Mouse (Mus musculus) retina, postnatal 7 days (tissue): Measurements from ENCODE around the gene Adap2.
"Not testable (repeated sequence)": the region's sequence is repeated elsewhere in the genome, so short reads cannot be mapped to it uniquely, and the experiment has no call there.

Experiments
- DNase-seq: peaks from one replicate; pipeline ENCODE4 v3.0.0-alpha.2; 2012; ENCODE audit warnings: low read depth, low spot score

The Adap2 gene

DNA sequence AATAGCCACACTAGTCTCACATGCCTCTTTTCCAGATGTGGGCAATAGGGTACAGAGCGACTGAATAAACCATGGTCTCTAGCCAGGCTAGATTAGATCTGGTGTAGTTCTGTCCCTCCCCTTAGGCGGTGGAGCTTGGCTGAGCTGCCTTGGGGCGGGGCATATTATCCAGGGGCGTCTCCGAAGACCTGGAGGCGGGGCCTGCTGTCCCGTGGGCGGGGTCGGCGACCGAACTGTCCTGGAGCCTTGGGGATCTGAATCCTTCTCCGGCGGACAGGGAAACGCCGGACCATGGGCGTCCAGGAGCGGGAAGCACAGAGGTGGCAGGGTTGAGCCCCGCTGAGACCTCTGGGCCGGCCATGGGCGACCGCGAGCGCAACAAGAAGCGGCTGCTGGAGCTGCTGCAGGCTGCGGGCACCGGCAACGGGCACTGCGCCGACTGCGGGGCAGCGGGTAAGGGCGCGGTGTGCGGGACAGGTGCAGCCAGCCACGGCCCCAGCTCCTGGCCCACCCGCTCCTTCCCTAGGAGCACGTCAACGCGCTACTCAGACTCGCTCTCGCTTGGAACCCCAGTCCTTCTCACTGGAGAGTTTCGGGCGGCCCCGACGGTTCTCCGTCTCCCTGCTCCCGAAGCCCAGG is at the start of gene Adap2:
TSS of gene Adap2 (plus strand) at position 249 of the 639 bp plus-strand sequence.
- peak; percentile 64 for DNase-seq

DNA sequence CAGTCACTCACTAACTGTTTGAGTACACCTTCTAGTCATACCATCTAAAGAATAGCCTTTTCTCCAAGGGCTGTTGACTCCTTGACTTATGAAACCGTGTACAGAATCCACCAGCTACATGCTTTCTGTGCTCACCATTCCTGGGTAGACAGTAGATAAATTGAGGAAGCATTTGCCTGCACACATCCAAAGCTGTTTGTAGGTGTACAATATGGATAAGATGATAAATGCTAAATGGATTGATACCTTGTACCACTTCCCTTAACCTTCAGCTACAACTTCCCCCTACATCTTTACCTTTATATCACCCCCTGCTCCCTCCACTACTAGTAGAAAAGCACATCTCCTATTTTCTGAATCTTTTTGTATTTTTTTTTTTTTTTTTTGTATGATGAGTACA is 49.5 kb upstream of the Adap2 start:
- no peak for DNase-seq

DNA sequence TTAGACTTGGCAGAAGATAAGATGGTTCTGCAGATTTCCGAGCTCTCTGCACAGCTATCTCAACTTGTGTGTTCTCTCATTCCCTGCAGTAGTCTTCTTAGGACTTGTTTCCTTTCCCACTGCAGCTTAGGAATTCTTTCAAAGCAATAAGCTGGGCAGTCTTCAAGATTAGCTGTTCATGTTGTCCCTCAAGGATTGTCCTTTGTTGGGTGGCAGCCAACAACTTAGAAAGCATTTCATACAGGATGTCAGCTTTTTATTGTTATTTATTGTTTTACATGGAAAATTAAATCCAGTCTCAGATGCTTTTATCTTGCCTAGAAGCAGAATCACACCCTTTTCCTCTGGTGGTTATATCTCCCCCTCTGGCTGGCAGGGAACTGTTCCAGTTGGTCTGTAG is 37.5 kb upstream of the Adap2 start:
- no peak for DNase-seq

DNA sequence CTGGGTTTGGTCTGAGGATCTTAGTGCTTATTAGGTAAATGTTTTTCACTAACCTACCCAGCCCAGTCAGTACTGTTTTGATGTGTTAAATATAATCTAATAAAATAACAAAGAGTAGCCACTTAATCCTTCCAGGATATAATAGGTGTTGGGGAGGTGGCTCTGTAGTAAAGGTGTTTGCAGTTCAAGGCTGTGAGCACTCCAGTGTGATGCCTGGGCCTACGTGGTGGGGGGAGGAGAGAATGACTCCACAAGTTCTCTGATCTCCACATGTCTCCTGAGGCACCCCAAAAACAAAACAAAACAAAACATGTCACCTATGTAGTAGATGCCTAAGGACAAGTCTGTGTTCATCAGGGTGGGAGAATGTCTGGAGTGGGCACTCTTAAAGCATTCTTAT is 21.9 kb upstream of the Adap2 start:
- no peak for DNase-seq

DNA sequence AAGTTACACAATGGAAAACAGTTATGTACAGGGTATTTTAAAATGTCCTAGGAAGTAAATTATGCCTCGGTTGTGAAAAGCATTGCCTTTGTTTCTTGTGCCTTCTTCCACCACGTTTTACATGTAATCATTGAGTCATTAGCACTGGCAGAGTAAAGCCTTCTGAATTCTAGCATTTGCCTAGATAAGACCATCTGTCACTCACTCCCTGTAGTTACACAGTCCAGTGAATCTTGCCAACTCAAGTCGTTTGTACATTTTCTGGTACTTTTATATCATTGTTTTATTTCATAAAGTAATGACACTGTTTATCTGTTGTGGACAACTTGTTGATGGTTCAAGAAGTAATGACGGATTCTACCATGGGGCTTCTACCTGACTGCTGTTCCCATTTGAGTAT is 19.2 kb upstream of the Adap2 start:
- no peak for DNase-seq

DNA sequence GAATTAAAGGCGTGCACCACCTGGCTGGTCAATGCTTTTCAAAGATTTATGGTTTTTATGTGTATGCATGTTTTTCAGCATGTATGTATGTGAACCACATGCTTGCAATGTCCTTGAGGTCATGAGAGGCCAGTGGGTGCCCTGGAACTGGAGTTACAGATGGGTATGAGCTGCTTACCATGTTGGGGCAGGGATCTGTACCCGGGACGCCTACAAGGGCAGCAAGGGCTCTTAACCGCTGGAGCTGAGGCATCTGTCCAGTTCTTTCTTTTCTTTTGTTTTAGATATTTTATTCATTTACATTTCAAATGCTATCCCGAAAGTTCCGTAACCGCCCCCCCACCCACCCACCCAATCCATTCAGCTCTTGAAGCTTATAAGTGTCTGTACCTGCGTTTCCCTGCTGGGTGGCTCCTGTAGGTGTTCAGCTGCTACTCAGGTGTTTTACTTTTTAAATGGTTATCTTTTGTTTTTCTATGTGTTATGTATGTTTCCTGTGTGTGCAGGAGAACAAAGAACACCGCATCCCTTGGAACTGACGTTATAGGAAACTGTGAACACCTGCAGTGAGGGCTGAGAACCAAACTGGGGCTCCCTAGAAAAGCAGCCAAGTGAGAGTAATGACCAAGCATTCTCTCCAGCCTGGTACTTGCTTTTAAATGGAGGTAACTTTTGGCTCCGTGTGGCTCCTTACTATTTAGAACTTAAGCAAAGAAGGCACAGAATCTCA is 17.8 kb upstream of the Adap2 start:
- no peak for DNase-seq

DNA sequence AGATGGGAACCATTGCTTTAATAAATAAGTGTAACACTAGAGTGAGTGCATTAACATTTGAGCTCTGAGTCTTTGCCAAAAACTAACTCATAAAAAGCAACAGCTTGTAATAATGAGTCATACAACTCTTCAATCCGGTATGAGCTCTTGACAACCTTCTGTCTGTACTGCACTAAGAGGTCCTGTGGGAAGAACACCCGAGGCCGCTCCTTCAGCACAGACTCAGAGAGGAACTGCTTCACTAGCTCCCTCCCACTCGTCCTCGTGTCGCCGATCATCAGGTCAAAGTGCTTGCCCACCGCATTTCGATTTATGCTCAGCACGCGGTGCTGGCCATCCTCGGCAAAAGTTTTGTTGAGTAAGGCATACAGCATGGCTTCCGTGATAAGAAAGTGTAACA is 17.1 kb upstream of the Adap2 start:
- DNase-seq = no peak

DNA sequence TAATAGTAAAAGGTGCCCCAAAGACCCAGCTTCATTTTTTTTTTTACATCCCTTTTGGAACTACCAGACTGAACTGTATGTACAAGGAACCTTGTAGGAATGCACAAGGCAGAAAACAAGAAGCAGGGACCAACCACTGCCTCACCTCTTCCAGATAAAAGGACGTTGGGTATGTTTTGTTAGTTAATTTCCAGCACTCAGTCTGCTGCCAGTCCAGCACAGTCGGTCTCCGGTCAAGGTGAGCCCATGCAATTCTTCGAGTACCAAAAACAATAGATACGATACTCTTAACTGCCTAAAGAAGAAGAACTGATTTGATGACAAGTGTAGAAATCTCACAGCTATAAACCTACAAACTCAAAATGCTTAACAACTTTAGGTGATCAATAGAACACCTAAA is 16.1 kb upstream of the Adap2 start:
- DNase-seq = no peak

DNA sequence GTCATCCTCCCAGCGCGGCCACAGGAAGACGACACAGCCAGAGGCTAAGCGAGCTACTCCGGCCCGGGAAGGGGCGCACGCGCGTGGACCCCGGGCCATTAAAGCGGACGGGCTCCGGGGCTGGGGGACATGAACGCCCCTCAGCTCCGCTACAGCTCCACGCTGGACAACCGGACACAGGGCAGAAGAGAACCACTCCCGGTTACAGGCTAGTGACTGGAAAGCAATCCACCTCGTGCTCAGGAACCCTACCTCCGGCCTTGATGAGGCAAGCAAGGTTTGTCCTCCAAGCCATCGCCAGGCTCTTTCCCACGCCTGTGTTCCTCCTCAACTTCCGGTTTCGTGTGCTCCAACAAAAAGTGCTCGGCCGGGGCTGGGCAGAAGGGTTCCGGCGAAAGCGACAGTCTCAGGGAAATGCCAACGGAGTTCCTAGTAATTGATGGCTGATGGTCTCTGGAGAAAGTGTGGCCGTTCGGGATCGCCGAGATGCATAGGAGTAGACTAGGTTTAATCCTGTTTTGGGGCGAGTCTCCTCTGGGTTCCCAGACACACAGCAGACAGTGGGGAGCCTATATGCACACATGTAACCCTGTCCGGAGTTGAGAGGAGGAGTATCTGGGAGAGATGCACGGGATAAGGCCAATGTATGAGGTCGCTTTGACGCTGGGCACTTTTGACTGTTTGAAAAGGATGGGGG is 11.9 kb upstream of the Adap2 start, which contains the start of gene Tefm:
TSS of gene Tefm (minus strand) at position 351 of the 697 bp plus-strand sequence.
- DNase-seq = peak; percentile 83

DNA sequence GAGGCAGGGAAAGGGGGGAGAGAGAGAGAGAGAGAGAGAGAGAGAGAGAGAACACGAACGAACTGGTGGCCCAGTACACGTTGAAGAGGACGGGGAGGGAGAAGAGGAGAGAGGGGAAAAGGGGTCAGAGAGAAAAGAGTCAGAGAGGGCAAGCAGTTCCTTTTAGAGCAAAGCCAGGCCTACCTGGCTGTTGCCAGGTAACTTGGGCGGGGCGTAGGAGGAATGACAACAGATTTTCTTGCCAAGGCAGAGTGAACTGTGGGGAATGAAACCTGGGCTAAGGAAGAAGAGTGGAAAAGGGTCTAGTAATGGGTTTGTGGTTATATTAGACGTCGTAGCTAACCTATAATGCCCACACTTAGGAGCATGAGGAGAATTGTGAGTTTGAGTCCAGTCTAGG is 11.0 kb upstream of the Adap2 start:
- DNase-seq = no peak

DNA sequence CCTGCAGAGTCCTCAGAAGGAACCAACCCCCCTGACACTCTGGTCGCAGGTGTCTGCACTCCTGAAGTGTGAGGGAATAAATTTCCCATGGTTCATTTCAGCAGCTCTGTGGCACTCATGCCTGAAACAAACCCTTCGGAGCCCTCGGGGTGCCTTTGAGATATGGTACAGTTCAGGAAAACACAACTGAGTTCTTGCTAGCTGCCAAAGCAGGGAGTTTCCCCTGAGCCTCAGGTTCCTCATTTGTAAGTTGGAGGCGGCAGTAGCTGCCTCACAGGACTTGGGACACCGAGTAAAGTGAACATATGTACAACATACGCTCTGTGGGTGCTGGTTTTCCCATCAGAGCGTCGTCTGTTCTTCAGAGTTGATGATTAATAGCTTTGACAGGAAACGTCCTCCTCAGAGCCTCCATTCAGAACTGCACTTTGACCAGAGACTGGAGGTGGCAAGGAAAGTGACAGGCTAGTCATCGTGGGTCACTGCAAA is 8.1 kb upstream of the Adap2 start:
- no peak for DNase-seq

DNA sequence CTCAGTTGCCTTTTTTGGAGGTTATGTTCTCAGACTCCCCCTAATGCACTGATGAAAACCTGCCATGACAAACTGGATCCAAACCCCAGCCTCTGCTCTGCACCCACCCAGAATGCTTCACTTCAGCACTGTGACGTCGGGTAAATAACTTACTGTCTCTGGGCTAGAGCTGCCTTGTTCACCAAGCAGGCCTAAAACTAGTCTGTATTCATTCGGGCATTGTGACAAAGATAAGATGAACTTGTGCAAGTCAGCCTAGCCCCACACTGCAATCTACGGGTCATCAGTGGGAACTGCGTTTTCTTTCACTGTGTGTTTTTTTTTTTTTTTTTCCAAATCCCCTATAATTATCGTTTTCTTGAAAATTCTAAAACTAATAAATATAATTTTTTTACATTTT is 6.2 kb upstream of the Adap2 start:
- no peak for DNase-seq

DNA sequence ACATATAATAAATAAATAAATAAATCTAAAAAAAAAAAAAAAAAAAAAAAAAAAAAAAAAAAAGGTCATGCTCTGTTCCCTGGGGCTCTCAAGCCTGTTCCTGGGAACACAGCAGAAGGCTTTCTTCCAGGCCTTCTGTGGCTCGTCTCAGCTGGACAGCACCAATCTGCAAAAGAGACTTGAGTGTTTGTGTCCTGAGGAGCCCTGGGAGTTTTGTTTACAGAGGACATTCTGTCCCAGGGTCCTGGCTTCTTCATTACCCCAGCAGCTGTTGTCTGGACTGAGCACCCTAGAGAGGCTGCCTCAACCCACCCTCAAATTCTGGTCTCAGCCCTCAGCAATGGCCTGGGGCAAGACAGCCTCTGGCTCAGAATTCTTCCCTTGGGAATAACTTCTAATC is 5.6 kb upstream of the Adap2 start:
- no peak for DNase-seq

DNA sequence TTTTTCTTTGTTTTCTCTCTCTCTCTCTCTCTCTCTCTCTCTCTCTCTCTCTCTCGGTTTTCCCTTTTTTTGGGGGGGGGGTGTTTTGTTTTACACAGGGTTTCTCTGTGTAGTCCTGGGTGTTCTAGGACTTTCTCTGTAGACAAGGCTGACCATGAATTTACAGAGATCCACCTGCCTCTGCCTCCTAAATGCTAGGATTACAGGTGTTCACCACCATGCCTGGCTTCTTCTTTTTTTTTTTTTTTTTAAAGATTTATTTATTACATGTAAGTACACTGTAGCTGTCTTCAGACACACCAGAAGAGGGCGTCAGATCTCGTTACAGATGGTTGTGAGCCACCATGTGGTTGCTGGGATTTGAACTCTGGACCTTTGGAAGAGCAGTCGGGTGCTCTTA is 4.9 kb upstream of the Adap2 start:
- not testable (repeated sequence) for DNase-seq

DNA sequence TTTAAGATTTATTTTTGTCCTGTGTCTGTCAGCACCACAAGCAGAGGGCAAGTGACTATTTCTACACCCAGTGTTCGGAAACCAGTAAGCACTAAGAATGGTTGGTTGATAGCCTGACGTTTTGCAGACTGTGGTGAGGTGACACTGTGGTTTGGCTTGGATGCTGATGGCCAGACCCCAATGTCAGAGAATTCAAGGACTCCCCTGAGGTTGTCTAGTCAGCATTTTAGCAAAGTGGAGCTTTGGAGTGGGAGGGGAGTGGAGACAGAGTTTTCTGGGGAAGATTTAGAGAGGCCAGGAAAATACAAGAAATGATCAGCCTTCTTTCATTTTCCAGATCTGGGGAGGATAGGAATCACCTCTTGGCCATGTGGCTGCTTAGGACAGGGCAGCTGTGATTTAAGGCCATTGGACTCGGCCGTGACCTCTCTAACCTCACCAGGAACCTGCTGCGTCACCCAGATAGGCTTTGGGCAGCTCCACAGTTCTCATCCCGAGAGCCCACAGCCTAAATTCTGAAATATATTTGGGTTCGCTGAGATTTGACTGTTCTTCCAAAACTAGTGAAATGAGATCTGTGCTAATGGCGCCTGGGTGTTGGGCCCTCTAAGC is 4.4 kb upstream of the Adap2 start:
- DNase-seq = no peak

DNA sequence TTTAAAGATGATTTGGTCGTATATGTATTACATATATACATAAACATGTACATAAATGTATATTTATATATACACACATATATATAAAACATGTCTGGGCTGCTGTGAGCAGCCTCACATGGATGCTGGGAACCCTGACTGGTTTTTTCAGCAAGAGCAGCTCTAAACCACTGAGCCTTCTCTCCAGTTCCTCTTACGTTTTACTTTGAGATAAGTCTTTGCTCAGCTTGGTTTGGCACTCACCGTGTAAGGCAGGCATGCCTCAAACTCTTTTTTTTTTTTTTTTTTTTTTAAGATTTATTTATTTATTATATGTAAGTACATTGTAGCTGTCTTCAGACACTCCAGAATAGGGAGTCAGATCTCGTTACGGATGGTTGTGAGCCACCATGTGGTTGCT is 3.3 kb upstream of the Adap2 start:
- DNase-seq = no peak

DNA sequence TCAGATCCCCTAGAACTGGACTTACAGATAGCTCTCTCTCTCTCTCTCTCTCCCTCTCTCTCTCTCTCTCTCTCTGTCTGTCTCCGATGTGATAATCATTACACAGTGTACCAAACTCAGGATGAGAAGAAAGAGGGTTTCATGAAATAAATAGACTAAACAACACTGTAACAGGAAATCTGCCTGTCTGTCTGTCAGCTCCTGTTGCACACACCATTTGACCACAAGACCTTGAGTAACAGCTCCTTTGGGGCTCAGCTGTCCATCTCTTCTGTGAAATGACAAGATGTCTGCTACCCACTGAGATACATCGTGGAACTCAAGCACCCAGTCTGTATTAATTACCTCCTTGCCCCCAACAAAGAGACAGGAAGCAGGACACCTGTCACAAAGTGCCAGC is 2.4 kb upstream of the Adap2 start:
- DNase-seq = no peak

DNA sequence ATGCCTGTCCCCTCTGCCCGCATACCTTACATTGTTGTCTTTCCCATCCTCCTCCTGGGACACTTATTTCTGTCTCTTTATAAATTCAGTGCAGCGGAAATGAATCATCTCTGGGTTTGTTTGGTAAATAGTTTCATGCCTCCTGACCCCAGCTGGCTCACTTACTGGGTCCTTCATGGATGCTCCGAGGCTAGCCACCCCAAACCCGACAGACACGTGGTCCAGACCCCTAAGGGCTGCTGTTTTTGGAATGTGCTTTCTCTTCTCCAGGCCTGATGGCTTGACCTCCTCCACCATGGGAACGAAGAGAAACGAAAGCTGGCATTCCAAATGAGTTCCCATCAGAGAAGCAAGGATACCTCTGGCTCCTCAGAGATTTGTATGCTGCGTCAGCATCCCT is 1.5 kb upstream of the Adap2 start:
- DNase-seq = no peak

DNA sequence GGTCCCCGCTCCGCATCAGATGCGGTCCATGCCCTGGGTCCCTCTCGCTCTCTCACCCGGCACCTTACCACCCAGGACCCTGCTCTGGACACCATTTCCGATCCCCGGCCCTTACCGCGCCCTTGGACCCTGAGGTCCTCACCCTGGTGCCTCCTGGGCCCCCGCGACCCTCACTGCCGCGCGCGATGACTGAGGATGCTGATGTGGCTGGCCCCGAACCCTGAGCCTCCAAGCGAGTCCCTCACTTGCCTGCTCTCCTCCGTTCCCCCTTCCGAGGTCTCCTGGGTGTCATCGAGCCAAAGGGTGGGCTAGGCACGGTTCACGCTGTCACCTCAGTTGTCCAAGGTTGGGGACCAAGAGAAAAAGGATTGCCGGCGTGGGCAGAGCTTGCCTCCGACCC is 596 bp downstream of the Adap2 start:
- no peak for DNase-seq

DNA sequence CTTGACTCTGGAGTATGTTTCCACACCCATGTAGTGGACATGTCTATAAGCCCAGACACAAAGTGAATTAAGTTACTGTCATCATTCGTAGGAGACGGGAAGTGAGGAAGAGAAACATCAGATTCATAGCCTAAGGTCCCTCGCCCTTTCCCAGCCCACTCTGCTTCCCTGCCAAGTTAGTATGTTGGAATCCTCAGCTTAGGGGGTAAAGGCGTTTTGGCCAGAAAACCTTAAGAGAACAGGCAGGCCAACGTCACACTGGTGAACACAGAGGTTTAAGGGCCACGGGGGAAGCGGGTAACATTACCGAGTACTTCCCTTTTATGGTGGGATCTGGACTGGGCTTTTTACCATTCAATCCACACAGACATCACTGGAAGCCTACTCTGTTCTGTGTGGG is 1.6 kb downstream of the Adap2 start:
- no peak for DNase-seq

DNA sequence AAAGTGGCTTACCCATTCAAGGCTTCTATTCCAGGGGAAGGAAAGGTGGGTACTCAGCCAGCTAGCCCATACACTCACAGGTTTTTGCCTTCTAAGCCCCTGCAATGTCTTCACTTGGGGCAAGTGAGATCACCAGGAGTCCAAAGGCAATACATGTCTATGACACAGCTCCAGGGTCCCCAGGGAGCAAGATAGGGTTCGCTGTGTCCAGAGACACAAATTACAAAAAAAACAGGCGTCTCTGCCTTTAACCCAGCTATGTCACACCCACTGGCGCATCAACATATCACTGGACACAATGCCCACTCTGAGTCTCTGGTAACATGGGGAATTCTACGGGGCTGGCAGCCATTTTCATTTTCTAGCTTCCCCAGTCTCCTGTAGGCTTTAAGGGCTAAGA is 2.1 kb downstream of the Adap2 start:
- no peak for DNase-seq

DNA sequence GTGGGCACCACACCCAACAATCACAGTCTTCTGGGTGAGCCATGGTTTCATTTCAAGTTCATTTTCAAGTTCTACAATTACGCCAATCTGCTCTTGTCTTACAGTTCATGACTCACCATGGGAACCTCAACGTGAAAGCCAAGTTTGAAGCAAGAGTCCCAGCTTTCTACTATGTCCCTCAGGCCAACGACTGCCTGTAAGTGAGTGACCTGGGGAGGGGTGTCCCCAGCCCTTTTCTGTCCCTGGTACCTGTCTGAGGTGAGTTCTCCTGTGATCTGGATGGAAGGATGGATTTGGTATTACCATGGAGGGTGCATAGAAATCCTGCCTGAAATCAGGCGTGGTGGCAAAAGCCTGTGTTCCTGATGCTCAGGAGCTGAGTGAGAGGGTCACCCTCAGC is 2.9 kb downstream of the Adap2 start:
- no peak for DNase-seq
